8 mouse cellular contexts compared by ENCODE assay signal in the genomic region with DNA sequence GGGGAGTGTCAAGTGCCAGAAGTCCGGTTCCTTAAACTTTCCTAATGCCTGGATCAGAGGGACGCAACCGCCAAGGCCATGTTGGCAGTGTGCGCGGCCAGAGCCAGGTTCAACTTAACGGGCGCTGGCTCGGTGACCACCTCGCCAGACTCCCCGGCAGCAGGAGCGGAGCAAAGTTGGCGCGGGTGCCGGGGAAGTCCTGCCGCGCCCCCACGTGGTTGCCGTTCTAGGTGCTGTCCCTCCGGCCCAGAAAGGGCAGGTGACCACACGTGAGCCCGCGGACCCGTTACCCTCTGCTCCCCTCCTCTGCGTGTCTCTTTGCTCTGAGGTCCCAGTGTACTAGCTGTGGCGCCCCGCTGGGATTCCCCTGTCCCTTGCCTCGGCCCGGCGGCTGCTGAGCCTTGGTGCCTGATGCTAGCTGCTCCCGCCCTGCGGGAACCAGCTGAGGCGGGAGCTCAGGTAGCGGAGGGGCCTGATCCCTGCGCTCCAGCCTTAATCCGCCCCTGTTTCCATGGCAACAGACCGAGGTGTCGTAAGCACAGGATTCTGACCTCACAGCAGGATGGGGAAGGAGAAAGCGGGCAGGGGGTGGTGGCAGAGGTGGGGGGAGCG. TPM values are rescaled to one million over a fixed set of nuclear protein-coding genes. Genes with fewer than 3 reads are reported as not detected.
DNase-seq lines count a peak whose midpoint lies in the region; ATAC-seq lines count a peak whose summit lies in the region.

No protein-coding gene starts in this region.

- peak overlapping the region; percentile 88 for H3K4me2 ChIP-seq in embryonic facial prominence, embryonic 13.5 days
- H3K4me2 ChIP-seq in hindbrain, embryonic 14.5 days (replicated peaks): peak overlapping the region; percentile 68
- peak overlapping the region; percentile 96 for H3K4me2 ChIP-seq in limb, embryonic 15.5 days

- no peaks in the 10 kb centered on the region for H3K36me3 ChIP-seq in embryonic facial prominence, embryonic 13.5 days
- H3K36me3 ChIP-seq in hindbrain, embryonic 14.5 days (replicated peaks; ENCODE audit: control insufficient read depth, insufficient read depth): no peaks in the 10 kb centered on the region
- H3K36me3 ChIP-seq in limb, embryonic 15.5 days: no peaks in the 10 kb centered on the region

- WGBS in embryonic facial prominence, embryonic 13.5 days: under 1% methylated on average over 39 of the region's 39 CpGs
- WGBS in hindbrain, embryonic 14.5 days: under 1% methylated on average over 39 of the region's 39 CpGs
- WGBS in limb, embryonic 15.5 days: under 1% methylated on average over 39 of the region's 39 CpGs

- peak overlapping the region; percentile 67 for H3K9ac ChIP-seq in embryonic facial prominence, embryonic 13.5 days
- H3K9ac ChIP-seq in hindbrain, embryonic 14.5 days: peak overlapping the region; percentile 65
- no peak overlapping the region for H3K9ac ChIP-seq in limb, embryonic 15.5 days

- H3K27me3 ChIP-seq in embryonic facial prominence, embryonic 13.5 days: peaks cover 87% of the 10 kb centered on the region
- peaks cover 56% of the 10 kb centered on the region for H3K27me3 ChIP-seq in hindbrain, embryonic 14.5 days (ENCODE audit: control insufficient read depth, insufficient read depth, low read length)
- H3K27me3 ChIP-seq in limb, embryonic 15.5 days: peaks cover 63% of the 10 kb centered on the region

- peak overlapping the region; percentile 59 for H3K4me3 ChIP-seq in embryonic facial prominence, embryonic 13.5 days
- peak overlapping the region; percentile 62 for H3K4me3 ChIP-seq in hindbrain, embryonic 14.5 days (replicated peaks; ENCODE audit: low read length)
- peak overlapping the region; percentile 57 for H3K4me3 ChIP-seq in limb, embryonic 15.5 days

- DNase-seq in left cerebral cortex, adult 18-20 months (ENCODE audit: low spot score in 2 of 2): peak; percentile 44 to 63
- no peak for DNase-seq in left cerebral cortex, adult 11 months (ENCODE audit: low spot score)
- DNase-seq in adrenal gland, postnatal 10 days: peak; percentile 69
- peak; percentile 62 for DNase-seq in hindbrain, embryonic 14.5 days (ENCODE audit: low spot score)
- DNase-seq in natural killer cell, adult 2 months (ENCODE audit: low spot score in 2 of 2): peak; percentile 55 to 64
- DNase-seq in frontal cortex, postnatal 25 days (ENCODE audit: low spot score in 2 of 2): no peak

- no peaks in the 10 kb centered on the region for H3K9me3 ChIP-seq in embryonic facial prominence, embryonic 13.5 days
- H3K9me3 ChIP-seq in hindbrain, embryonic 14.5 days (ENCODE audit: control insufficient read depth, low read length): no peaks in the 10 kb centered on the region
- H3K9me3 ChIP-seq in limb, embryonic 15.5 days: no peaks in the 10 kb centered on the region

- no peak for ATAC-seq in embryonic facial prominence, embryonic 13.5 days (ENCODE audit: insufficient number of reproducible peaks, insufficient read depth, low FRiP score, low TSS enrichment, low read depth)
- ATAC-seq in hindbrain, embryonic 14.5 days (ENCODE audit: low FRiP score): no peak; the same call in 1 of the 2 replicates
- ATAC-seq in limb, embryonic 15.5 days (ENCODE audit: insufficient number of reproducible peaks, low FRiP score, low TSS enrichment, low read depth): no peak

- H3K4me1 ChIP-seq in embryonic facial prominence, embryonic 13.5 days: peaks cover 45% of the 10 kb centered on the region
- H3K4me1 ChIP-seq in hindbrain, embryonic 14.5 days (replicated peaks; ENCODE audit: control insufficient read depth, insufficient read depth, low read length): peaks cover 28% of the 10 kb centered on the region
- H3K4me1 ChIP-seq in limb, embryonic 15.5 days: peaks cover 34% of the 10 kb centered on the region

- no peak overlapping the region for H3K27ac ChIP-seq in embryonic facial prominence, embryonic 13.5 days
- H3K27ac ChIP-seq in hindbrain, embryonic 14.5 days: no peak overlapping the region
- no peak overlapping the region for H3K27ac ChIP-seq in limb, embryonic 15.5 days

RNA-seq across cellular contexts. Expression of a gene that starts 1.4 kb away (rescaled TPM):
- 10 to 100 TPM; 86.2 to 91.0 TPM for total RNA-seq in left cerebral cortex, adult 18-20 months (2021)
- 10 to 100 TPM; 25.2 to 27.8 TPM for total RNA-seq in adrenal gland, postnatal 10 days (2021)
- 6.0 and 7.1 TPM in 2 replicates for polyA plus RNA-seq in embryonic facial prominence, embryonic 13.5 days (2015; fragmentation: Nextera tagmentation; extraction: Ambion mirVana)
- 8.5 and 10.3 TPM in 2 replicates for polyA plus RNA-seq in hindbrain, embryonic 14.5 days (2014; fragmentation: Nextera tagmentation; extraction: Ambion mirVana)
- polyA plus RNA-seq in limb, embryonic 15.5 days (2015; fragmentation: Nextera tagmentation; extraction: Ambion mirVana): 4.9 and 5.8 TPM in 2 replicates

RNA-seq across cellular contexts. Expression of a gene that starts 3.9 kb away (rescaled TPM):
- 10 to 100 TPM; 28.5 to 32.1 TPM for total RNA-seq in left cerebral cortex, adult 18-20 months (2021)
- 10 to 100 TPM; 23.1 to 24.2 TPM for total RNA-seq in adrenal gland, postnatal 10 days (2021)
- polyA plus RNA-seq in embryonic facial prominence, embryonic 13.5 days (2015; fragmentation: Nextera tagmentation; extraction: Ambion mirVana): 20.8 and 24.5 TPM in 2 replicates
- 13.6 and 14.4 TPM in 2 replicates for polyA plus RNA-seq in hindbrain, embryonic 14.5 days (2014; fragmentation: Nextera tagmentation; extraction: Ambion mirVana)
- polyA plus RNA-seq in limb, embryonic 15.5 days (2015; fragmentation: Nextera tagmentation; extraction: Ambion mirVana): 21.1 and 23.3 TPM in 2 replicates

RNA-seq across cellular contexts. Expression of a gene that starts 16.3 kb away (rescaled TPM):
- 10 to 100 TPM in 1 of 2 experiments, 1 to 10 TPM in 1; 9.2 to 12.0 TPM for total RNA-seq in left cerebral cortex, adult 18-20 months (2021)
- total RNA-seq in adrenal gland, postnatal 10 days (2021): 10 to 100 TPM; 13.5 to 18.1 TPM
- 28.7 and 30.4 TPM in 2 replicates for polyA plus RNA-seq in embryonic facial prominence, embryonic 13.5 days (2015; fragmentation: Nextera tagmentation; extraction: Ambion mirVana)
- 17.4 and 20.3 TPM in 2 replicates for polyA plus RNA-seq in hindbrain, embryonic 14.5 days (2014; fragmentation: Nextera tagmentation; extraction: Ambion mirVana)
- 22.5 and 23.3 TPM in 2 replicates for polyA plus RNA-seq in limb, embryonic 15.5 days (2015; fragmentation: Nextera tagmentation; extraction: Ambion mirVana)

RNA-seq across cellular contexts. Expression of a gene that starts 25.6 kb away (rescaled TPM):
- 1 to 10 TPM; 3.8 to 5.0 TPM for total RNA-seq in left cerebral cortex, adult 18-20 months (2021)
- 10 to 100 TPM; 23.6 to 24.5 TPM for total RNA-seq in adrenal gland, postnatal 10 days (2021)
- polyA plus RNA-seq in embryonic facial prominence, embryonic 13.5 days (2015; fragmentation: Nextera tagmentation; extraction: Ambion mirVana): 8.2 and 9.7 TPM in 2 replicates
- polyA plus RNA-seq in hindbrain, embryonic 14.5 days (2014; fragmentation: Nextera tagmentation; extraction: Ambion mirVana): 1.9 and 2.6 TPM in 2 replicates
- polyA plus RNA-seq in limb, embryonic 15.5 days (2015; fragmentation: Nextera tagmentation; extraction: Ambion mirVana): 17.2 and 21.2 TPM in 2 replicates

Comparison
In these comparisons a context has a peak if more than half of its experiments do, and no peak if none do; other contexts are left out.
1. DNase-seq: peak in left cerebral cortex, adult 18-20 months (2 of 2), adrenal gland, postnatal 10 days (single experiment), hindbrain, embryonic 14.5 days (single experiment) and natural killer cell, adult 2 months (2 of 2); none in left cerebral cortex, adult 11 months (single experiment) and frontal cortex, postnatal 25 days (0 of 2).
2. Peak in every context shown above with its lines, with median percentiles within 50 percentile points of each other: H3K4me2 ChIP-seq and H3K4me3 ChIP-seq.